Mouse (Mus musculus) bone marrow macrophage, adult 2 months (primary cell): ENCODE results near the gene Col1a2.

Source experiments
- CTCF ChIP-seq: IDR thresholded peaks from 2 replicates; pipeline ENCODE4 v1.5.1; 2012; ENCODE audit warnings: low read depth, mild to moderate bottlenecking, low read length, moderate library complexity
- POLR2A ChIP-seq: IDR thresholded peaks from 2 replicates; pipeline ENCODE4 v1.6.1; 2012; ENCODE audit warnings: mild to moderate bottlenecking, low read depth, low read length, borderline replicate concordance

DNA sequence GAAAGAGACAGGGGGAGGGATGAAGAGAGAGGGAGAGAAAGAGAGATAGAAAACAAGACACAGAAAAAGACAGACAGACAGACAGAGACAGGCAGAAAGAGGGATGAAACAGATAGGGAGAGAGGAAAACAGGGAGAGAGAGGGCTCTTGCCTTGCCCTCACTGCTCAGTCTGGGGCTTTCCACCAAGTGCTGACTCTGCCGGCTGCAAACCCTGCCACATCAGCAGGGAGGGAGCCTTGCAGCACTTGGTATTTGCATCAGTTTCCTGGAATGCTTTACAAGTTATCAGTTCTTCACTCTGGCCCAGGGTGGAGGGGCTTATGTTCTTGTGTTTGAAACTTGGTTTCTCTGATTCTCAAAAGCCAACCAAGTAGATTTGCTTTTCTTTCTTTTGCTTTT is 1.5 kb upstream of the Col1a2 start:
- TF ChIP-seq CTCF = no peak
- TF ChIP-seq POLR2A = no peak
